Mouse (Mus musculus) kidney, adult 2 months (tissue): Measurements from ENCODE around the gene Sema4d. TPM values are rescaled to one million over a fixed set of nuclear protein-coding genes. Genes with fewer than 3 reads are reported as not detected.
"Not testable (repeated sequence)": the region's sequence is repeated elsewhere in the genome, so short reads cannot be mapped to it uniquely, and the experiment has no call there.

Experiments used
- DNase-seq: peaks from one replicate; pipeline ENCODE4 v3.0.0; 2021
- H3K27ac ChIP-seq: fragments of 200-500 bp; 2 replicates; pipeline ENCODE4 v1.5.1; 2012; ENCODE audit warnings: low read depth, low read length, control low read depth, inconsistent platforms; ENCODE audit not compliant: insufficient read depth
- H3K27me3 ChIP-seq: fragments of 200-500 bp; replicated peaks from 2 replicates; pipeline ENCODE4 v1.6.1; 2012; ENCODE audit warnings: mild to moderate bottlenecking, moderate library complexity, low read length, inconsistent platforms; ENCODE audit not compliant: control insufficient read depth, insufficient read depth
- H3K36me3 ChIP-seq: fragments of 200-500 bp; 2 replicates; pipeline ENCODE4 v1.6.1; 2012; ENCODE audit warnings: mild to moderate bottlenecking, moderate library complexity, low read length, inconsistent platforms; ENCODE audit not compliant: control insufficient read depth, insufficient read depth
- H3K4me1 ChIP-seq: fragments of 200-500 bp; 2 replicates; pipeline ENCODE4 v1.6.1; 2011; ENCODE audit warnings: low read length; ENCODE audit not compliant: control insufficient read depth, insufficient read depth
- H3K4me3 ChIP-seq: fragments of 200-500 bp; 2 replicates; pipeline ENCODE4 v1.5.1; 2011; ENCODE audit warnings: mild to moderate bottlenecking, low read depth, low read length, control low read depth; ENCODE audit not compliant: insufficient read depth
- CTCF ChIP-seq: fragments of 200-500 bp; conservative IDR thresholded peaks from 2 replicates; pipeline ENCODE4 v1.5.1; 2011; ENCODE audit warnings: low read depth, mild to moderate bottlenecking, control low read depth, low read length, moderate library complexity, mixed read lengths; ENCODE audit not compliant: insufficient read depth, insufficient read length
- POLR2A ChIP-seq: fragments of 200-500 bp; IDR thresholded peaks from one replicate; pipeline ENCODE4 v1.6.1; 2011; ENCODE audit warnings: low read depth, low read length, control low read depth
- WGBS: fragments of 180-500 bp; shearing (Covaris S2); methylation state at CpG from one replicate; pipeline ENCODE4 v1.1.7; 2018; 5-methylcytosine and 5-hydroxymethylcytosine counted together
- polyA plus RNA-seq: library from polyadenylated mRNA; depleted of rRNA; stranded (reverse); fragments of >200 nt; gene quantifications from 2 replicates; pipeline ENCODE4 v1.2.3, GENCODE M21; 2012

The Sema4d gene
- polyA plus RNA-seq, 1 experiment, result 93.2 TPM

DNA sequence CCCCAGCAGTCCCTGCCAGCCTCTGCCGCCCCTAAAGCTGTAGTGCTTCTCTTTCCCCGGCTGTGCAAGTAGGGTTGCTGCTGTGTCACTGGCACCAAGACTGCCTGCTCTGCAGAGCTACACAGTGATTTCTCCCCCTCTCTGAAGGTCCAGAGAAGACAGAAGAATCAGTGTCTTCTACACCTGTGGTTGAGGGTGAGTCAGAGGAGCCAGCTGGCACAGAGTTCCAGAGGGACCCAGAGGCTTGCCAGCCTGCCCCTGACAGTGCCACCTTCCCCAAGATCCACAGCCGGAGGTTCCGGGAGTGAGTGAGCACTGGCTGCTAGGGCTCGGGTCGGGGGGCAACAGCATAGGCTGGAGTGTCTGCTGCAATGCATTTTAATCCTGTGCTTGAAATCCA, 114.9 kb downstream of the Sema4d start:
- Histone ChIP-seq H3K36me3 (peaks cover 14% of the 10 kb centered on the region; the same call in 1 of the 2 replicates), H3K27me3 (no peaks in the 10 kb centered on the region), H3K4me1 (no peaks in the 10 kb centered on the region), H3K4me3 (no peak overlapping the region), H3K27ac (no peak overlapping the region)
- TF ChIP-seq CTCF (no peak), POLR2A (no peak)
- WGBS, result 94% methylated on average over 6 of the region's 6 CpGs
- no peak for DNase-seq

DNA sequence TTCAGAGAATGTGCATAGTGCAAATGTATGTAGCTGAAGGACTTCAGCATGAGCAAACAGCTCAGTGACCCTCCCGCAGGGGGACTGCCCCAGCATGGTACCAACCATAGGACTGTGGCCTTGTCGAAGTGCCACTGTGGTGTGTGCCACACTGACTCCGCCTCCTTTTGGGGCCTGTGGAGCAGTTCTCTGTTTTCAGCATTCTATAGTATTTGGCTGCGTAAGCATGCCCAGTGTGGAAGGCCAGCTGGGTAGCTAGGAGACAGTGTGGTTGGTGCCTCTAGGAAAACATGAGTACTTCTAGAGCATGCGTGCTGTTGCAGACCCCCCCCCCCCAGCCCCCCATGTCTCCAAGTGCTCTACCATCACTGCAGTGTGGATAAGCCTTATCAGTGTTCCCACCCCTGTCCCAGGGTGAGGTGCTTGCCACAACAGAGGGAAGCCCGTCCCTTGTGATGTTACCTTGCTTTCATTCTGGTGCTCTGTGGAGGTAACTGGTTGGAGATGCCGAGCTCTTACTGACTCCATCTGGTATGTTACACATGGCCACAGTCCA, 115.8 kb downstream of the Sema4d start:
- Histone ChIP-seq H3K27ac (no peak overlapping the region), H3K4me3 (no peak overlapping the region), H3K4me1 (no peaks in the 10 kb centered on the region), H3K36me3 (peaks cover 14% of the 10 kb centered on the region; the same call in 1 of the 2 replicates), H3K27me3 (no peaks in the 10 kb centered on the region)
- 91% methylated on average over 7 of the region's 7 CpGs for WGBS
- no peak for DNase-seq
- no peak for TF ChIP-seq CTCF
- no peak for TF ChIP-seq POLR2A

DNA sequence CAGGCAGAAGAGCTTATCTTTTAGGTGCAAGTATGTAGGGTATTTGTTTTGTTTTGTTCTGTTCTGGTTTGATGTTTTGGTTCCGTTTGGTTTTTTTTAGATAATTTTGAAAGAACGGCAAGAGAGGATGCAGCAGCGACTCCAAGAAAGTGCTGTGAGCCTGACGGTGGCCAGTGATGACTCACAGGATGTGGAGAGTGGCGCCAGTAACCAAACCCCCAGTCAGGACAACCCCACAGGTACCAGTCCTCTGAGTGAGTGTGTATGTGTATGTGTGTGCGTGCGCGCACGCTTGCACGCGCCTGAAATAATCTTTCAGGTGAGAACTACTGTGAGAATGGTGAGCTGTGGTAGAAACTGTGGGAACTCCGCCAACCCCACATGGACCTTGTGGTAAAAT, 116.5 kb downstream of the Sema4d start:
- no peak overlapping the region for H3K27ac ChIP-seq
- H3K27me3 ChIP-seq, result no peaks in the 10 kb centered on the region
- no peak overlapping the region for H3K4me3 ChIP-seq
- no peaks in the 10 kb centered on the region for H3K4me1 ChIP-seq
- H3K36me3 ChIP-seq, result peaks cover 14% of the 10 kb centered on the region; the same call in 1 of the 2 replicates
- TF ChIP-seq CTCF (no peak), POLR2A (no peak)
- DNase-seq, result no peak
- WGBS, result 94% methylated on average over 12 of the region's 12 CpGs

DNA sequence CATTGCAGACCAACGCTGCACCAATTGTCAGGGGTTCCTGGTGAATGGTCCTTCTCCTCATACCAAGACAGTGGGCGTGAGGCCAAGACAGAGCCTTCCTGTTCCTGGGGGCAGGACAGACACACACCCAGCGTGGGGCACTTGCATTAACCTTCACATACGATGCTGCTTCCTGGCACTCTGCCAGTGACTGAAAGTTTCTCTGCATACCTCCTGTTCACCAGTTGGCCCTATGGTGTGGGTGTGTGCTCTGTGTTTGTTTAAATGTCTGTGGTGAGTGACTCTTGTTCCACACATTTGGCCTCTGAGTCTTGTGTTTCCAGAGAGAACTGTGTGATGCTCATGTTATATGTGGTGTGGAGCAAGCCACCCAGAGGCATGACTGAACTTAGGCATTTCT, 116.9 kb downstream of the Sema4d start:
- no peak overlapping the region for H3K27ac ChIP-seq
- TF ChIP-seq POLR2A, result no peak
- TF ChIP-seq CTCF, result no peak
- WGBS, result 57% methylated on average over 4 of the region's 4 CpGs

DNA sequence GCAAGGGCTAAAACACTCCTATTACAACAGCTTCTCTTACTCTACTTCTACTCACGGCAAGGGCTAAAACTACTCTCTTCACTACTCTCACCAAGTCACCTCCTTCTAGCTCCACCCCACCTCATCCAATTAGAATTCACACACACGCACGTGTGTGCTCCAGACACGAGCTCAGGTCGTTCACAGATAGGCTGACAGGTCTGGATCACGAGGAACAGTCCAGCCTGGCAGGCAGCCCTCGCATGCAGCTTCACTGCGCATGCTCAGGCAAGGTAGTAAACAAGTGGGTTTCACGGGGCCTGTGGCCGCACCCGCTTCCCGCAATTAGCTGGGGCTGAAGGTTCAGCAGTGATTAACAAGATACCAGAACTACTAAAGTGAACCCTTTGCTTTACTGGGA, 125.4 kb downstream of the Sema4d start:
- not testable (repeated sequence) for H3K36me3 ChIP-seq, H3K4me3 ChIP-seq, H3K27me3 ChIP-seq, H3K4me1 ChIP-seq
- DNase-seq, result peak; percentile 62
- peak overlapping the region; percentile 8; the same call in 1 of the 2 replicates for H3K27ac ChIP-seq
- 59% methylated on average over 12 of the region's 12 CpGs for WGBS

More for the DNA sequence above, 116.9 kb downstream of the Sema4d start:
- H3K36me3 ChIP-seq, result peaks cover 14% of the 10 kb centered on the region; the same call in 1 of the 2 replicates
- H3K27me3 ChIP-seq, result no peaks in the 10 kb centered on the region
- no peak overlapping the region for H3K4me3 ChIP-seq
- no peaks in the 10 kb centered on the region for H3K4me1 ChIP-seq
- no peak for DNase-seq

DNA sequence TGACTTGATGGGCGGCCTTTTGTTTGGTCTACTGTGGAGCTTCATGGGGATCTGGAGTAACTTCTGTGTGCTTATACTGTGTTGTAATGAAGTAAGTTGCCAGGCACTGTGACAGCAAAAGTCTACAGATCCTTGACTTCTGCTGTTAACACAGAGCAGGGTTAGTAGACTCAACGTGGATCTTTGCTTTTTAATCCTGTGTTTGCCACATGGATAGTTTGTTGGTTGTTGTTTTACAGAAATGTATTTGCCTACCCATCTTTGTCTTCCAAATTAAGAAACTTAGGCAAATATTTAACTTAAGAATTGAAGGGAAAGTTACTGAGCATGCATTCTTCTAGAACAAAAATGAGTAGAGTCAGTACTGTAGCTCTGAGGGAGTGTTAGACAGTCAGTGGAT, 130.0 kb downstream of the Sema4d start:
- peaks cover 12% of the 10 kb centered on the region for H3K36me3 ChIP-seq
- H3K4me1 ChIP-seq, result peaks cover 13% of the 10 kb centered on the region; the same call in 1 of the 2 replicates
- H3K27me3 ChIP-seq, result no peaks in the 10 kb centered on the region
- DNase-seq, result peak; percentile 84
- 63% methylated on average over 2 of the region's 2 CpGs for WGBS
- H3K27ac ChIP-seq, result peak overlapping the region; percentile 87
- TF ChIP-seq POLR2A (no peak), CTCF (no peak)
- H3K4me3 ChIP-seq, result no peak overlapping the region

DNA sequence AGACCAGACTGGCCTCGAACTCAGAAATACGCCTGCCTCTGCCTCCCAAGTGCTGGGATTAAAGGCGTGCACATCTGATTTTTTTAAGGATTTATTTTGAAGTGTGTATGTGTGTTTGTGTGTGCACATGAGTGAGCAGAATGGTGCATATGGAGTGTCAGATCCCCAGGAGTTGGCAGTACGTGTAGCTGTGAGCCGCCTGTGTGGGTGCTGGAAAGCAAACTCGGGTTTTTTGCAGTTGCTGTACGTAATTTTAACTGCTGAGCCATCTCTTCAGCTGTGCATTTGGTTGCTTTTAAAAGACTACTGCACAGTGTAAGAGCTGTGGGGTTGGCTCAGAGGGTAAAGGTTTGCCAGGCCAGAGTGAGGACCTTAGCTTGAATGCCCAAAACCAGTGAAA, 134.0 kb downstream of the Sema4d start:
- Histone ChIP-seq H3K27me3 (no peaks in the 10 kb centered on the region), H3K4me3 (no peak overlapping the region), H3K36me3 (peaks cover 8% of the 10 kb centered on the region), H3K27ac (no peak overlapping the region), H3K4me1 (peaks cover 26% of the 10 kb centered on the region)
- DNase-seq, result no peak
- WGBS, result 94% methylated on average over 7 of the region's 7 CpGs
- TF ChIP-seq POLR2A (no peak), CTCF (no peak)
